Mouse (Mus musculus): ENCODE measurements at regions not wholly inside any gene's neighbourhood (a gene's known extent, or its start where the extent isn't known, plus 50 kb on each side); places are given as distances from the start of the nearest gene placed in this dataset.
"Not testable (repeated sequence)": the region's sequence is repeated elsewhere in the genome, so short reads cannot be mapped to it uniquely, and the experiment has no call there.

- Histone ChIP-seq H3K4me1 (replicated peaks; ENCODE audit: control insufficient read depth, insufficient read depth, low read length) (no peaks in the 10 kb centered on the region), H3K4me3 (ENCODE audit: low read depth, low read length) (no peak overlapping the region), H3K9ac (ENCODE audit: low read length) (no peak overlapping the region), H3K36me3 (ENCODE audit: control insufficient read depth, insufficient read depth, low read length) (no peaks in the 10 kb centered on the region), H3K4me2 (ENCODE audit: low read depth, low read length, severe bottlenecking) (no peak overlapping the region), H3K27me3 (ENCODE audit: control insufficient read depth, insufficient read depth, low read length) (no peaks in the 10 kb centered on the region), H3K9me3 (ENCODE audit: control insufficient read depth, low read length) (no peaks in the 10 kb centered on the region), H3K27ac (ENCODE audit: low read depth, low read length) (no peak overlapping the region)
- ATAC-seq (replicated peaks; ENCODE audit: low FRiP score) (no peak), DNase-seq (ENCODE audit: low spot score) (no peak)
- 62% methylated on average over 7 of the region's 7 CpGs for WGBS
These were observed 59.1 kb downstream of the Zbtb18 start for GRCm38 (mm10) chr1:177501288-177501687.

GRCm38 (mm10) chr1:177503946-177504345, 61.8 kb downstream of the Zbtb18 start:
- Histone ChIP-seq H3K4me2 (ENCODE audit: low read depth, low read length, severe bottlenecking) (no peak overlapping the region), H3K27ac (ENCODE audit: low read depth, low read length) (no peak overlapping the region), H3K27me3 (ENCODE audit: control insufficient read depth, insufficient read depth, low read length) (no peaks in the 10 kb centered on the region), H3K4me3 (ENCODE audit: low read depth, low read length) (no peak overlapping the region), H3K9ac (ENCODE audit: low read length) (no peak overlapping the region), H3K9me3 (ENCODE audit: control insufficient read depth, low read length) (no peaks in the 10 kb centered on the region), H3K36me3 (ENCODE audit: control insufficient read depth, insufficient read depth, low read length) (no peaks in the 10 kb centered on the region), H3K4me1 (replicated peaks; ENCODE audit: control insufficient read depth, insufficient read depth, low read length) (no peaks in the 10 kb centered on the region)
- DNase-seq (ENCODE audit: low spot score) (no peak), ATAC-seq (replicated peaks; ENCODE audit: low FRiP score) (no peak)
- 81% methylated on average over 1 of the region's 1 CpGs for WGBS

- Histone ChIP-seq H3K4me3 (ENCODE audit: low read depth, low read length) (no peak overlapping the region), H3K4me1 (replicated peaks; ENCODE audit: control insufficient read depth, insufficient read depth, low read length) (no peaks in the 10 kb centered on the region), H3K36me3 (ENCODE audit: control insufficient read depth, insufficient read depth, low read length) (no peaks in the 10 kb centered on the region), H3K9ac (ENCODE audit: low read length) (no peak overlapping the region), H3K27me3 (ENCODE audit: control insufficient read depth, insufficient read depth, low read length) (no peaks in the 10 kb centered on the region), H3K27ac (ENCODE audit: low read depth, low read length) (no peak overlapping the region), H3K9me3 (ENCODE audit: control insufficient read depth, low read length) (no peaks in the 10 kb centered on the region), H3K4me2 (ENCODE audit: low read depth, low read length, severe bottlenecking) (no peak overlapping the region)
- no peak for DNase-seq (ENCODE audit: low spot score)
- ATAC-seq (replicated peaks; ENCODE audit: low FRiP score) = no peak
- WGBS = 96% methylated on average over 2 of the region's 2 CpGs
These were observed 62.6 kb downstream of the Zbtb18 start for GRCm38 (mm10) chr1:177504743-177505142.

DNA sequence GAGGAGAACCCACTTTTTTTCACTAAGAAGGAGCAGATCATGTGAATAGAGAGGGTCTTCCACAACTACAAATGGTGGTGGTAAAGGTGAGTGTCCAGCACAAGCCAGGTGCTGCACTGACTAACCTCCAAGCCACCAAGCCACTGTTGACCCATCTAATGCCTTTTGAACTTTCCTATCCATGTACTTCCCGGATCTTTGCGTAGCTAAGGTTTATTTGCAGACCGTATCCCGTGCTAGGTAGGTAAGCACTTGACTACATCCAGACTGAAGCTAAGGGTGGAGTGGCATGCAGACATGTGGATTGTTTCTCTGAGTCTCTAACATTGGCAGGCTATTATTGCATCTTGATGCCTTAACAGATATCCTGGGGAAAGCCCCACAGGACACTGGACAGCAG, 65.2 kb downstream of the Zbtb18 start:
- DNase-seq (ENCODE audit: low spot score); H3K4me3 ChIP-seq (ENCODE audit: low read depth, low read length); H3K4me1 ChIP-seq (replicated peaks; ENCODE audit: control insufficient read depth, insufficient read depth, low read length); H3K4me2 ChIP-seq (ENCODE audit: low read depth, low read length, severe bottlenecking); H3K9me3 ChIP-seq (ENCODE audit: control insufficient read depth, low read length); H3K9ac ChIP-seq (ENCODE audit: low read length); ATAC-seq (replicated peaks; ENCODE audit: low FRiP score); H3K27me3 ChIP-seq (ENCODE audit: control insufficient read depth, insufficient read depth, low read length); H3K36me3 ChIP-seq (ENCODE audit: control insufficient read depth, insufficient read depth, low read length); H3K27ac ChIP-seq (ENCODE audit: low read depth, low read length): not testable (repeated sequence)
- 92% methylated on average over 4 of the region's 4 CpGs for WGBS

DNA sequence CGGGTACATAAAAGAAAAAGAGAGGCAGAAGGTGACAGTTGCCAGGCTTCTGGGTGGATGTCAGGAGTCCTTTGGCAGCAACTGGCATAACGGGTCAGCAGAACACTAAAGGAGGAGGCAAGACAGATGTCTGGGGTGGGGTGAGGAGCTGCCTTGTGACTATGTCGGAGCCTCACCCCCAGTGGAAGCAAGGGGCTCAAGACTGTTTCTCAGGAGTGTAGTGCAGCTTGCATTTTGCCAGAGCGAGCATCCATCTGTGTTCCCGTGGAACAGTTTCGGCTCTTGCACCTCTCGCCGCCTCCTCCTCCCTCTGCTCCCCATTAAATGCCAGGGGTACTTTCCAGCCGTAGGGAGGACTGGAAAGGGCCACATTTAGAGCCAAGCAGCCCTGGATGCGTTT, 67.6 kb downstream of the Zbtb18 start:
- no peak for DNase-seq (ENCODE audit: low spot score)
- Histone ChIP-seq H3K4me2 (ENCODE audit: low read depth, low read length, severe bottlenecking) (no peak overlapping the region), H3K36me3 (ENCODE audit: control insufficient read depth, insufficient read depth, low read length) (no peaks in the 10 kb centered on the region), H3K27ac (ENCODE audit: low read depth, low read length) (no peak overlapping the region), H3K4me1 (replicated peaks; ENCODE audit: control insufficient read depth, insufficient read depth, low read length) (no peaks in the 10 kb centered on the region), H3K4me3 (ENCODE audit: low read depth, low read length) (no peak overlapping the region), H3K9ac (ENCODE audit: low read length) (no peak overlapping the region), H3K27me3 (ENCODE audit: control insufficient read depth, insufficient read depth, low read length) (no peaks in the 10 kb centered on the region), H3K9me3 (ENCODE audit: control insufficient read depth, low read length) (no peaks in the 10 kb centered on the region)
- no peak for ATAC-seq (replicated peaks; ENCODE audit: low FRiP score)
- WGBS = 82% methylated on average over 10 of the region's 10 CpGs

- no peaks in the 10 kb centered on the region for H3K9me3 ChIP-seq (ENCODE audit: control insufficient read depth, low read length)
- no peak overlapping the region for H3K27ac ChIP-seq (ENCODE audit: low read depth, low read length)
- H3K9ac ChIP-seq (ENCODE audit: low read length) = no peak overlapping the region
- DNase-seq (ENCODE audit: low spot score) (no peak), ATAC-seq (replicated peaks; ENCODE audit: low FRiP score) (no peak)
- no peak overlapping the region for H3K4me2 ChIP-seq (ENCODE audit: low read depth, low read length, severe bottlenecking)
- no peaks in the 10 kb centered on the region for H3K27me3 ChIP-seq (ENCODE audit: control insufficient read depth, insufficient read depth, low read length)
- H3K4me3 ChIP-seq (ENCODE audit: low read depth, low read length) = no peak overlapping the region
- H3K36me3 ChIP-seq (ENCODE audit: control insufficient read depth, insufficient read depth, low read length) = no peaks in the 10 kb centered on the region
- WGBS = 87% methylated on average over 2 of the region's 2 CpGs
- no peaks in the 10 kb centered on the region for H3K4me1 ChIP-seq (replicated peaks; ENCODE audit: control insufficient read depth, insufficient read depth, low read length)
These were observed 70.0 kb downstream of the Zbtb18 start for GRCm38 (mm10) chr1:177512116-177512515.

DNA sequence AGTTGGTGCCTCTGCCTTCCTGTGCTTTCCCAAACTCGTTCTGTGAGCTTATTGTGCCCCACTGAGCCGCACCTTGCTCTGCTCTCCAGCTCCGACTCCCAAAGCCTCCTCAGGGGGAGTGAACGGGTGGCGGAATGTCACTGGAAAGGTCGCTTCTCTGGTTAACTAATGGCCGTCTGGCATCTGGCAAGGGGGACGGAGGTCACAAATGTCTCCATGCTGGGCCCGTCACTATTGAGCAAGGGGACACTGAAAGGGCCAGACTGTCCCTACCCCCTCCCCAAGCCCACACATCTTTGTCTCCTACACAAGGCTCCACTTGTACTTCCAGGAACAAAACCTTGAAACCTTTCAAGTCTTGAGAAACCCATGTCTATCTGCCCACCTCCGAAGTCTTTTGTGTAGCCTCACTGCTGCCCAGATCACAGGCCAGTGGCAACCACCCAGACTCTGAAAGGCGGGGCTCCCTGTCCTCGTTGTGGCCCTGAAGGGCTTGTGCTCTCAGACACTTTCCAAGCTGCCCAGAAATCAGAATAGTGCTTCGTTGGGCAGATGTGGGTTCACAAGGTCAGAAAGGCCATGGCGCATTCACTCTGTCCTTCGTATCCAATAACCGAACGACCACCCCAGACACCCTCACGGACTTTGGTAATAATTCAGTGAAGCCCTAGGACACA, 75.9 kb downstream of the Zbtb18 start:
- H3K4me2 ChIP-seq (ENCODE audit: low read depth, low read length, severe bottlenecking) = no peak overlapping the region
- H3K27me3 ChIP-seq (ENCODE audit: control insufficient read depth, insufficient read depth, low read length) = no peaks in the 10 kb centered on the region
- H3K4me1 ChIP-seq (replicated peaks; ENCODE audit: control insufficient read depth, insufficient read depth, low read length) = peaks cover 16% of the 10 kb centered on the region
- H3K36me3 ChIP-seq (ENCODE audit: control insufficient read depth, insufficient read depth, low read length) = no peaks in the 10 kb centered on the region
- H3K9ac ChIP-seq (ENCODE audit: low read length) = no peak overlapping the region
- H3K4me3 ChIP-seq (ENCODE audit: low read depth, low read length) = no peak overlapping the region
- ATAC-seq (replicated peaks; ENCODE audit: low FRiP score) (peak; percentile 69; the same call in 1 of the 2 replicates), DNase-seq (ENCODE audit: low spot score) (peak; percentile 56)
- H3K9me3 ChIP-seq (ENCODE audit: control insufficient read depth, low read length) = no peaks in the 10 kb centered on the region
- 22% methylated on average over 18 of the region's 18 CpGs for WGBS
- no peak overlapping the region for H3K27ac ChIP-seq (ENCODE audit: low read depth, low read length)

DNA sequence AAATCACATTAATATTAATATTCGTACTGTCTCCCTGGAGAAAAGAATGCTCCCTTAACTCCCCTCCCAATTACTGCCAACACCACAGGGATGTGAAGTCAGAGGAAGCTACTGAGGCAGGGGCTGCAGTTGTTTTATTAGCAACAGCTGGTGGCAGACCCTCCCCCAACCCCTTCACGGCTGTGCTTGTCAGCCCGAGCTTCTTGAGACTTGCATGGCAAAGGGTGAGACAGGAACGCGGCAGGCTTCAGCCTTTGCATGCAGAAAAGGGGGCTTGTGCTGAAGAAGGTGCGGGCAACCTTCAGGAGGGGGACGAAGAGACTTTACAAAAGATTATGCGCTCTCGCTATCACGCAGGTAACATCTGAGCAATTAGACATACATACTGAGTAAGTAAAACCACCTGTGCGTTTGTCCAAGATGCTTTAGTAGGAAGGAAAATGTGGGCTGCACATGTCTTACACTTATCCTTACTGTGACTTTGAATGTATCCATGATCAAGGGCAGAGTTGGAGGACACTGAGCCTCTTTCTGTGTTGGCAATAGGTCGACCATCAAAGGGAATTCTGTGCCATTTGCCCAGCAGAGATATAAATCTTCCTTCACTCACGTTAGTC, 76.9 kb downstream of the Zbtb18 start:
- DNase-seq (ENCODE audit: low spot score) (peak; percentile 63), ATAC-seq (replicated peaks; ENCODE audit: low FRiP score) (no peak)

GRCm38 (mm10) chr1:177521110-177521509, 79.0 kb downstream of the Zbtb18 start:
- H3K4me2 ChIP-seq (ENCODE audit: low read depth, low read length, severe bottlenecking) = no peak overlapping the region
- H3K9me3 ChIP-seq (ENCODE audit: control insufficient read depth, low read length) = no peaks in the 10 kb centered on the region
- ATAC-seq (replicated peaks; ENCODE audit: low FRiP score) (no peak), DNase-seq (ENCODE audit: low spot score) (no peak)
- no peak overlapping the region for H3K27ac ChIP-seq (ENCODE audit: low read depth, low read length)
- H3K27me3 ChIP-seq (ENCODE audit: control insufficient read depth, insufficient read depth, low read length) = no peaks in the 10 kb centered on the region
- no peak overlapping the region for H3K9ac ChIP-seq (ENCODE audit: low read length)
- WGBS = 88% methylated on average over 2 of the region's 2 CpGs
- H3K4me3 ChIP-seq (ENCODE audit: low read depth, low read length) = no peak overlapping the region
- no peaks in the 10 kb centered on the region for H3K36me3 ChIP-seq (ENCODE audit: control insufficient read depth, insufficient read depth, low read length)
- peaks cover 16% of the 10 kb centered on the region for H3K4me1 ChIP-seq (replicated peaks; ENCODE audit: control insufficient read depth, insufficient read depth, low read length)

More for the DNA sequence above, 76.9 kb downstream of the Zbtb18 start:
- Histone ChIP-seq H3K9me3 (ENCODE audit: control insufficient read depth, low read length) (no peaks in the 10 kb centered on the region), H3K4me1 (replicated peaks; ENCODE audit: control insufficient read depth, insufficient read depth, low read length) (peaks cover 16% of the 10 kb centered on the region), H3K4me2 (ENCODE audit: low read depth, low read length, severe bottlenecking) (no peak overlapping the region), H3K27me3 (ENCODE audit: control insufficient read depth, insufficient read depth, low read length) (no peaks in the 10 kb centered on the region), H3K9ac (ENCODE audit: low read length) (no peak overlapping the region), H3K27ac (ENCODE audit: low read depth, low read length) (no peak overlapping the region), H3K4me3 (ENCODE audit: low read depth, low read length) (no peak overlapping the region), H3K36me3 (ENCODE audit: control insufficient read depth, insufficient read depth, low read length) (no peaks in the 10 kb centered on the region)
- WGBS = 40% methylated on average over 13 of the region's 13 CpGs

All from forebrain, embryonic 11.5 days (tissue).